Mouse (Mus musculus): ENCODE measurements at regions not wholly inside any gene's neighbourhood (a gene's known extent, or its start where the extent isn't known, plus 50 kb on each side); places are given as distances from the start of the nearest gene placed in this dataset.

DNA sequence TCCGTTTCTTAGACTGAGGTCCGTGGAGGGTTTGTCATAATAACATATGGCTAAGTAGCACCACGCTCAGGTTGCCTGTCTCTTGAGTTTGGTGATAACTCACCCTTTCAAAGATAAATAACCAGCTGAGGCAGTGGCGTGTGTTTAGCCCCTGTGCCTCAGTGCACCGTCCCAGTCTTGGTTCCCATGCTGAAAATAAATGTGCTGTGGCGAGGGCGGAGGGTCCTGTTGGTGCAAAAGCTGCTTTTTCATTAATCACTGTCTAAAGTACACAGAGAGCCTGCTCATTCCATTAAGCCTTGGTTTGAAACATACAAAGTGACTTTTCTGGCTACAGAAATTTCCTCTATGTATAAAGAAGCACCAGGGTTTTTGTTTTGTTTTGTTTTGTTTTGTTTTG, 439.8 kb upstream of the Fam84a start:
- DNase-seq, result peak; percentile 6

DNA sequence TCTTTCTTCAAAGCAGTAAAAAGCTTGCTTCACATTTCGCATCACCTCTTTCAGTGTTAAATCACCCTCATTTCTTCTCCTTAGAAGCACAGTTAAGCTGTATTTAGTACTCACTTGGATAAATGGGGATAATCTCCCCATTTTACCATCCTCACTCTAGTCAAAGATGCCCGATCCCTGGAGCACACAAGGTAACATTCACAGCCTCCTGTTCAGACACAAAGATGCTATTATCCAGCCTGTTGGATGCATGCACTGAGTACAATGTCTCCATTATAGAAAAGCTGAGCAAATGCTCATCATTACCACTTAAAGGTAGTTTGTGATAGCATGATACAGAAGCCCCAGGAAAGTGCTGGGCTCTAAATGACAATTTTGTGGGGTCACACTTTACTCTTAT, 422.4 kb upstream of the Fam84a start:
- peak; percentile 3 for DNase-seq

DNA sequence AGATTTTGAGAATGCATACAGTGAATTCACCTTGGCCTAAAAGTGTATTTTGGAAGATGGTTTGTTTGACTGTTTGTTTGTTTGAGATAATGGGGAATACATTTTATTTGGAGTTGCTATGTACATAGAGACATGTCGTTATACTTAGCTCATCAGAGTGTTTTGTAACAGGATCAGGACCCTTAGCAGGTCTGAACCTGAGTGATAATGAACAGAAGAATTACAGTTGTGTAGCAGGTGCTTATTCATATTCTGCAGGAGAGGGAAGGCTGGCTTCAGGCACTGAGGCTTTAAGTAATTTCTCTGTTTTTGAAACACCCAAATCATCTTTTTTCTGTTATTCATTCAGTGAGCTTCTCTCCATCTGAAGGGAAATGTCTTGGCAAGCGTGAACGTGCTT, 413.1 kb upstream of the Fam84a start:
- no peak for DNase-seq

DNA sequence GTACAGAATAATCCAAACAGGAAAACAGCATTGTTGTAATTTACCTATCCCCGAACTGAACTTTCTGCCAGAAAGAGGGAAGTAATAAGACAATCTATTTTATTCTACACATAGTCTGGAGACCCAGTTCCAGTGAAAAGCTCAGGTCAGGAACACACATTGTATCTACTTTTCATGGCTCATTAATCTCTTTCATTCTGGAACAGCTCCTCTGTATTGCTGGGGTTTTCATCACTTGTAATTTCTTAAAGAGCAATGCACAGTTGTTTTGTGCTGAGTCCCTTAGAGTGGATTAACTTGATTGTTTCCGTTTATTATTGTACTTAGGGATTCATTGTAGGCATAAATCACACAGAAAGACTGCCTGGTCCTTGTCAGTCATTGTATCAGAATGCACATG, 400.3 kb upstream of the Fam84a start:
- DNase-seq, result peak; percentile 3

DNA sequence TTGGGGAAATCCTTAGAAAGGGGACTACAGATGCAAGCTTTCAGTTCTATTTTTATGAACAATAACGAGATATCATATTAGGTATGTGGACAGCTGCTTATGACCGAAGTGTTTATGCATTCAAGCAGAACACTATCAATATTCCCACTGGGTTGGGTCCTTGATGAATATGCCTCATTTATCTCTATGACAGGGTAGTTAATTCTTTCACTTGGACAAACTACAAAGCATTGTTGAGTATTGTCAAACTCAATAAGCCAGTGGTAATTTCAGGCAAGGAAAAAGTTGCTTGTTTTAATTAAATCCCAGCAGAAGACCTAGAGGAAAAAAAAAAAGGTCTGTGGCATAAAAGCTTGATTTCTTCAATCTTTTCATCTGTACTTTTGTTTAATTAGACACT, 397.4 kb upstream of the Fam84a start:
- no peak for DNase-seq

DNA sequence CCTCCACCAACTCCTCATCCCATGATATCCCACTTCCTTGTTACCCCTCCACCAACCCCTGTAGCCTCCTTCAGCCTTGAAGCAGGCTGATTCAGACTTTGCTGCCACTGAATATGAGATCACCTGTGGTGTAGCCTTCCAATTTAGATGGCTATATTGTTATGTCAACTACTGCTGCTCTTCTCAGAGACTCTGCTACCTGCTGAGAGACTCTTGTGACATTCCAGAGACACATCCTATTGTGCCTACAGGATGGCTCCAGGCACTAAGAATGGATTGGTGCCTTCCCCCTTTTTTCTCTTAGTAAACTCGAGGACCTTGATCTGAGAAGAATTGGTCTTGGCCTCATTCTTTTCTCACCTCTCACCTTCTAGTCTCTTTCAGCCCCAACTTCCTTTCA, 369.9 kb upstream of the Fam84a start:
- no peak for DNase-seq

DNA sequence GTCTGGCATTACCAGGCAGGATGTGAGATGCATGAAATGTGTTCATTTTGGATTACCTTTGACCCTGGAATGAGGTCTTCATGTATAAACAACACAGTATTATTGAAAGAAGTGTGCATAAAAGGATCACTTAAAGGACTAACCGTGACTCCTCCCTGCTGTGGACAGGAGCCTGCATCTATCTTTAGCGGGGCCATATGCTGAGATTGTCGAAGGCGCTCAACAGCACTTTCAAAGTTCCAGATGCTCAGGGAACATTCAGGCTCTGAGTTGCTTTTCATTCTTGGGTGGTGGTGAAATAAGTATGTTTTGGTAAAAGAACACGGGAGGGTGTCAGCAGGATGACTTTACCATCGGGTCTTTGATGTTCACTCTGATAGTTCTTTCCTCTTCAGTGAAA, 363.7 kb upstream of the Fam84a start:
- DNase-seq, result peak; percentile 1
